Mouse (Mus musculus) mesoderm, embryonic 11.5 days (tissue): ENCODE data around the gene Srsf6.

ENCODE experiments used
- DNase-seq: peaks from one replicate; pipeline ENCODE4 v3.0.0-alpha.2; 2012; ENCODE audit warnings: low read depth, low spot score

Gene Srsf6

GRCm38 (mm10) chr2:162931674-162932650 is 634 bp downstream of the Srsf6 start:
- peak; percentile 67 for DNase-seq

- DNase-seq: peak; percentile 45
These were observed 1.4 kb downstream of the Srsf6 start for GRCm38 (mm10) chr2:162932706-162933105.

GRCm38 (mm10) chr2:162934421-162934820 is 3.1 kb downstream of the Srsf6 start:
- DNase-seq: no peak

GRCm38 (mm10) chr2:162935700-162936099 is 4.4 kb downstream of the Srsf6 start:
- DNase-seq: no peak

DNA sequence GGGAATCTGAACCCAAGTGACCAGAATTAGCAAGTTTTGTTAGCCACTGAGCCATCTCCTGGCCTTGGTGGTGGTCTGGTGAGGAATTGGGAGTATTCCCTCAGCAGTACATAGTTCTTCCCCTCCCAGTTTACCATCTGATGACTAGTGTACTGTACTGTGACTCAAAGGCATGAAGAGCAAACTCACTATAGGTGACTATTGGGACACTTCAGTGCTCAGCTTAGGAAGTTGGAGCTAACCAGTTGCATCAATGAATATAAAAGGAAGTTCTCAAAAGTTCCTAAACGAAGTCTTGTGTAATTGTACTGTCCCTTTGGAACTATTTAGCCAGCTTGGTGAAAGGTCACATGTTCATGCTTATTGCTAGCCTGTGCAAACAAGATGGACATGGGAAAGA is 8.2 kb downstream of the Srsf6 start:
- DNase-seq: no peak

GRCm38 (mm10) chr2:162943148-162943846 is 12.0 kb downstream of the Srsf6 start, which contains the start of gene L3mbtl1:
TSS of gene L3mbtl1 (plus strand) at chr2:162943472.
- no peak for DNase-seq

DNA sequence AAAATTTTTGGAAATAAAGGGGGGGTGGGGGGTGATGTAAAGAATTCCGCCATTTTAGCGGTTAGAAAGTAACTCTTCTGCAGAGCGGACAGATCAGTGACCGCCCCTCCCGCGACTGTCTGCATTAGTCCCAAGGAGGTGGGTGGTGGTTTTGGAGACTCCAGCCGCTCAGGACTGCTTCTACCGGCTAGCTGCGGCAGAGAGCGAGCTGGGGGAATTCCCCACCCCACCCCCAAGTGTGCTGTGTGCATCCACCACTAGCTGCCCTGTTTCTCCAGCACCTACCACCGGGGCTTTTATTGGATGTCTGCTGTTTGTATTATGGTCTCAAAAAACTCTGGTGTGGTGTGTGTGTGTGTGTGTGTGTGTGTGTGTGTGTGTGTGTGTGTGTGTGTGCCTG is 12.6 kb downstream of the Srsf6 start:
- DNase-seq: no peak

GRCm38 (mm10) chr2:162946964-162947363 is 15.6 kb downstream of the Srsf6 start:
- no peak for DNase-seq

GRCm38 (mm10) chr2:162947736-162948135 is 16.4 kb downstream of the Srsf6 start:
- no peak for DNase-seq

DNA sequence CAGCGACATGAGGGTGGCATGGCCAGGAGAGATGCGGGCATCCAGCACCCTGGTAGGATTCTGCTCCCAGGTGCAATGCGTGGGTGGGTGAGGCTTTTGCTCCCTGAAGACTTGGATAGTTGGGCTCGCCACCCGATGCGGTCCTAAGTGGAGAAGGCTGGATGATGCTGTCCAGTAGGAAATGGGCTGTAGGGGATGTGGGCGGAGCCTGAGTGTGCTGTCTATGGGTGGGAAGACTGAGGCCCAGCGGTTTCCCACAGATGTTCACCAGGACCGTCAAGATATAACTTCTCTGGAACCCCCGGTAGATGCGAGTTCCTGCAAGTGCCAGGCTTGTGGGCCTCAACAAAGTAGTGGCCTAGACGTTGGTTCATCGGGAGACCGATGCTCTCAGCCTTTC is 16.9 kb downstream of the Srsf6 start:
- DNase-seq: no peak

DNA sequence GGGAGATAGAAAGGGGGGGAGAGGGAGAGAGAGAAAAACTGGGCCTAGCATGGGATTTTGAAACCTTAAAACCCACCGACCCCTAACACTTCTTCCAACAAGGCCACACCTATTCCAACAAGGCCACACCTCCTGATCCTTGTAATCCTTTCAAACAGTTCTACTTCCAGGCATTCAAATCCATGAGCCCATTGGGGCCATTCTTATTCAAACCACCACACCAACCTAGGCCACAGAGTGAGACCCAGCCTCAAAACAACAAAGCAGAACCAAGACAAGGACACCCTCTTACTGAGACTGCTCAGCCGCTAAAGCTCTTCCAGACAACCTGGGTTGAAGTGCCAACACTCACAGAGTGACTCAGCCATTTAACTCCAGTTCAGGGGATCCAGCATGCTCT is 19.4 kb downstream of the Srsf6 start:
- no peak for DNase-seq

GRCm38 (mm10) chr2:162956843-162957242 is 25.5 kb downstream of the Srsf6 start:
- DNase-seq: no peak

- DNase-seq: no peak
These were observed 30.0 kb downstream of the Srsf6 start for GRCm38 (mm10) chr2:162961321-162961720.

GRCm38 (mm10) chr2:162966734-162967133 is 35.4 kb downstream of the Srsf6 start:
- DNase-seq: no peak

DNA sequence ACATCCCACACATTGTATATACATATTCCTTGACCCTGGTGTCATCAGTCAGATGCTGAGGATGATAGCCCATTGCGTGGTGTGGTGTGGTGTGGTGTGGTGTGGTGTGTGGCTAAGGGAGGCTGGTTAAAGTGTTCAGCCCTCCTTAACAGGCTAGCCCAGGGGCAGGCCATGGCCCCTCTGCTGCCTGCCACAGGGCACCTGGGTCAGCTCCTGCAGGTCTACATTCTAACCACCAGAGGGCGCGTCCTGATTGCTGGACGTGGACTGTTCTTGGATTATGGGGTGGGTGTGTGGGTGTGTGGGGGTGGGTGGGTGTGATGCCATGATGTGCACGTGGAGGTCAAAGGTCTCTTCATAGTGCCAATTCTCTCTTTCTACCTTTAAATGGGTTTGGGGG is 37.0 kb downstream of the Srsf6 start:
- peak; percentile 72 for DNase-seq

DNA sequence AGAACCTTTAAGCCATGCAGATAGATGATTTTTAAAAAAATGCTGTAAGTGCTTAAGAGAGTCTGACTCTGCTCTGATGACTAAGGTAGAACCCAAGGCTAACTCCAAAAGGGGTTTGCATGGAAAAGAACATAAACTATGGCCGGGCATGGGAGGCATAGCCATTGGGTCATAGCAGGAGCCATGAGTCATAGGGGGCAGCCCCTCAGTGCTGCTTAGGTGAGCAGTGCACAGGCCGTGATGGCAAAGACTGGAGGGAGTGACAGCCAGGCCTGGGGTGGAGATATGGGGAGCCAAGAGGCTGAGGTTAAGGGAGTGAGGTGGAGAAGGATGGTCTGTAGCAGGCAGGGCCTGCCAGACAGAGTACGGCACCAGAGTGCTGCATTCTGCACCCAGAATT is 37.8 kb downstream of the Srsf6 start:
- DNase-seq: no peak

GRCm38 (mm10) chr2:162970896-162971295 is 39.6 kb downstream of the Srsf6 start:
- DNase-seq: no peak

GRCm38 (mm10) chr2:162972752-162973151 is 41.4 kb downstream of the Srsf6 start:
- DNase-seq: peak; percentile 47

- DNase-seq: no peak
These were observed 41.9 kb downstream of the Srsf6 start for GRCm38 (mm10) chr2:162973206-162973605.

DNA sequence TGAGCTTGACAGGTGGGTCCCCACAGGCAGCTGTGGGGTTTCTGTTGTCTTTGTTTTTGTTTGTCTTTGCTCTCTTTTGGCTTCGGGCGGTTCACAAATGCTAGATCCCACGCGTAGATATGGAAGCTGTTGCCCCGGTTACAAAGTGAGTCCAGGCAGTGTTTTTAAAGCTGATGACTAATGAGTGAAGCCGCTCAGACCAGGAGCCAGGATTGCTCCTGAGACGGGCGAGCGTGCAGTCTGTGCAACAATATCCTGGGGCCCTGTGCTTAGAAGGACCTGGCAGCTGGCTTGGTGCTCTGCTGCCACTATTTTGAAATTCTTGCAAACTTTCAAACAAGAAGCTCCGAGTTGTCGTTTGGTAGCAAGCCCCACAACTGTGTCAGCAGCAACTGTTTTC is 42.3 kb downstream of the Srsf6 start:
- peak; percentile 30 for DNase-seq

GRCm38 (mm10) chr2:162975157-162975775 is 43.9 kb downstream of the Srsf6 start:
- no peak for DNase-seq

- no peak for DNase-seq
These were observed 44.7 kb downstream of the Srsf6 start for GRCm38 (mm10) chr2:162976001-162976400.
